Mouse (Mus musculus) heart, embryonic 13.5 days (tissue): ENCODE results near the gene 0610040J01Rik. TPM values are rescaled to one million over a fixed set of nuclear protein-coding genes. Genes with fewer than 3 reads are reported as not detected.

Source experiments
- ATAC-seq: fragments of 200-750 bp; cut with Nextera tagmentation; 2 replicates; pipeline ENCODE4 v1.8.0; 2017; ENCODE audit warnings: moderate TSS enrichment; ENCODE audit not compliant: insufficient number of reproducible peaks, low FRiP score, low TSS enrichment; ENCODE audit errors: extremely low read depth
- H3K27ac ChIP-seq: fragments of 300-500 bp; sonication (generic); replicated peaks from 2 replicates; pipeline ENCODE4 v1.5.1; 2015; ENCODE audit warnings: moderate library complexity, mild to moderate bottlenecking, inconsistent platforms
- H3K27me3 ChIP-seq: fragments of 300-500 bp; sonication (generic); replicated peaks from 2 replicates; pipeline ENCODE4 v1.6.1; 2015; ENCODE audit warnings: mild to moderate bottlenecking, inconsistent platforms
- H3K36me3 ChIP-seq: fragments of 300-500 bp; sonication (generic); 2 replicates; pipeline ENCODE4 v1.6.1; 2015; ENCODE audit warnings: mild to moderate bottlenecking, inconsistent platforms
- H3K4me1 ChIP-seq: fragments of 300-500 bp; sonication (generic); 2 replicates; pipeline ENCODE4 v1.6.1; 2015; ENCODE audit warnings: inconsistent platforms
- H3K4me2 ChIP-seq: fragments of 300-500 bp; sonication (generic); 2 replicates; pipeline ENCODE4 v1.6.1; 2015; ENCODE audit warnings: inconsistent platforms, mild to moderate bottlenecking, moderate library complexity
- H3K4me3 ChIP-seq: fragments of 300-500 bp; sonication (generic); 2 replicates; pipeline ENCODE4 v1.5.1; 2015; ENCODE audit warnings: moderate library complexity, mild to moderate bottlenecking, inconsistent platforms
- H3K9ac ChIP-seq: fragments of 300-500 bp; sonication (generic); 2 replicates; pipeline ENCODE4 v1.6.1; 2015; ENCODE audit warnings: inconsistent platforms, mild to moderate bottlenecking, moderate library complexity
- H3K9me3 ChIP-seq: fragments of 300-500 bp; sonication (generic); 2 replicates; pipeline ENCODE4 v1.6.1; 2016; ENCODE audit warnings: inconsistent platforms
- WGBS: fragments of 180-500 bp; shearing (Covaris S2); methylation state at CpG from one replicate; pipeline ENCODE4 v1.1.7; 2015; ENCODE audit warnings: mixed read lengths; 5-methylcytosine and 5-hydroxymethylcytosine counted together
- polyA plus RNA-seq: library from polyadenylated mRNA; unstranded; fragments of >200 nt; fragmentation: Nextera tagmentation; extraction: Ambion mirVana; gene quantifications from 2 replicates; pipeline ENCODE4 v1.2.1, GENCODE M21; 2015

Gene 0610040J01Rik
- polyA plus RNA-seq, 1 experiment from 2014 or later: 2.3 TPM

- peak overlapping the region; percentile 25; the same call in 1 of the 2 replicates for H3K4me2 ChIP-seq
- H3K4me1 ChIP-seq: peaks cover 11% of the 10 kb centered on the region; the same call in 1 of the 2 replicates
- no peaks in the 10 kb centered on the region for H3K9me3 ChIP-seq
- ATAC-seq: no peak
- no peaks in the 10 kb centered on the region for H3K36me3 ChIP-seq
- H3K9ac ChIP-seq: no peak overlapping the region
- H3K27ac ChIP-seq: no peak overlapping the region
- H3K4me3 ChIP-seq: no peak overlapping the region
- WGBS: 37% methylated on average over 13 of the region's 13 CpGs
- peaks cover 54% of the 10 kb centered on the region for H3K27me3 ChIP-seq
Measured at GRCm38 (mm10) chr5:63906149-63907093, 94.3 kb downstream of the 0610040J01Rik start.

GRCm38 (mm10) chr5:63907513-63907912, 95.3 kb downstream of the 0610040J01Rik start:
- Histone ChIP-seq H3K9ac (no peak overlapping the region), H3K27me3 (peaks cover 56% of the 10 kb centered on the region), H3K4me1 (peaks cover 11% of the 10 kb centered on the region; the same call in 1 of the 2 replicates), H3K4me2 (no peak overlapping the region), H3K4me3 (no peak overlapping the region), H3K36me3 (no peaks in the 10 kb centered on the region), H3K27ac (no peak overlapping the region), H3K9me3 (no peaks in the 10 kb centered on the region)
- WGBS: 45% methylated on average over 4 of the region's 4 CpGs
- ATAC-seq: no peak

GRCm38 (mm10) chr5:63910171-63910960, 98.2 kb downstream of the 0610040J01Rik start:
- Histone ChIP-seq H3K9ac (no peak overlapping the region), H3K9me3 (no peaks in the 10 kb centered on the region), H3K27ac (no peak overlapping the region), H3K4me3 (no peak overlapping the region), H3K27me3 (peaks cover 45% of the 10 kb centered on the region), H3K4me1 (peaks cover 7% of the 10 kb centered on the region; the same call in 1 of the 2 replicates), H3K36me3 (no peaks in the 10 kb centered on the region), H3K4me2 (no peak overlapping the region)
- ATAC-seq: no peak
- 78% methylated on average over 10 of the region's 10 CpGs for WGBS

GRCm38 (mm10) chr5:63914896-63915295, 102.7 kb downstream of the 0610040J01Rik start:
- Histone ChIP-seq H3K27me3 (peaks cover 10% of the 10 kb centered on the region; the same call in 1 of the 2 replicates), H3K4me3 (no peak overlapping the region), H3K9me3 (no peaks in the 10 kb centered on the region), H3K4me1 (peaks cover 7% of the 10 kb centered on the region), H3K36me3 (no peaks in the 10 kb centered on the region), H3K27ac (no peak overlapping the region), H3K9ac (no peak overlapping the region), H3K4me2 (no peak overlapping the region)
- 42% methylated on average over 1 of the region's 1 CpGs for WGBS
- no peak for ATAC-seq

- Histone ChIP-seq H3K4me3 (no peak overlapping the region), H3K27ac (no peak overlapping the region), H3K36me3 (no peaks in the 10 kb centered on the region), H3K27me3 (peaks cover 10% of the 10 kb centered on the region; the same call in 1 of the 2 replicates), H3K9ac (no peak overlapping the region), H3K4me2 (no peak overlapping the region), H3K9me3 (no peaks in the 10 kb centered on the region), H3K4me1 (peaks cover 10% of the 10 kb centered on the region)
- 84% methylated on average over 10 of the region's 10 CpGs for WGBS
- no peak for ATAC-seq
Measured at GRCm38 (mm10) chr5:63916457-63917139, 104.4 kb downstream of the 0610040J01Rik start.

GRCm38 (mm10) chr5:63918201-63918600, 106.0 kb downstream of the 0610040J01Rik start:
- H3K9ac ChIP-seq: no peak overlapping the region
- H3K4me3 ChIP-seq: no peak overlapping the region
- no peaks in the 10 kb centered on the region for H3K9me3 ChIP-seq
- 0 out of 2 replicates have a peak, but pooled peaks cover 3% of the 10 kb centered on the region for H3K36me3 ChIP-seq
- WGBS: 50% methylated on average over 4 of the region's 4 CpGs
- no peak for ATAC-seq
- H3K4me2 ChIP-seq: no peak overlapping the region
- H3K27me3 ChIP-seq: peaks cover 5% of the 10 kb centered on the region; the same call in 1 of the 2 replicates
- H3K27ac ChIP-seq: no peak overlapping the region
- H3K4me1 ChIP-seq: peaks cover 10% of the 10 kb centered on the region

- H3K27me3 ChIP-seq: no peaks in the 10 kb centered on the region
- no peak for ATAC-seq
- H3K9ac ChIP-seq: no peak overlapping the region
- 71% methylated on average over 13 of the region's 13 CpGs for WGBS
- no peak overlapping the region for H3K4me3 ChIP-seq
- H3K9me3 ChIP-seq: peaks cover 7% of the 10 kb centered on the region
- H3K4me1 ChIP-seq: peaks cover 4% of the 10 kb centered on the region; the same call in 1 of the 2 replicates
- H3K27ac ChIP-seq: 0 out of 2 replicates have a peak overlapping the region, but pooled peaks have one; percentile 39
- peaks cover 26% of the 10 kb centered on the region for H3K36me3 ChIP-seq
- no peak overlapping the region for H3K4me2 ChIP-seq
Measured at GRCm38 (mm10) chr5:63923305-63924025, 111.3 kb downstream of the 0610040J01Rik start.

- Histone ChIP-seq H3K36me3 (peaks cover 41% of the 10 kb centered on the region), H3K4me3 (no peak overlapping the region), H3K27me3 (no peaks in the 10 kb centered on the region), H3K9ac (no peak overlapping the region), H3K4me1 (0 out of 2 replicates have a peak, but pooled peaks cover 3% of the 10 kb centered on the region), H3K27ac (0 out of 2 replicates have a peak overlapping the region, but pooled peaks have one; percentile 18), H3K4me2 (no peak overlapping the region), H3K9me3 (peaks cover 7% of the 10 kb centered on the region)
- 79% methylated on average over 14 of the region's 14 CpGs for WGBS
- ATAC-seq: no peak
Measured at GRCm38 (mm10) chr5:63925035-63925628, 113.0 kb downstream of the 0610040J01Rik start.

GRCm38 (mm10) chr5:63930824-63931358, 118.7 kb downstream of the 0610040J01Rik start:
- Histone ChIP-seq H3K27ac (no peak overlapping the region), H3K9ac (no peak overlapping the region), H3K4me1 (peaks cover 10% of the 10 kb centered on the region), H3K4me2 (no peak overlapping the region), H3K9me3 (peaks cover 7% of the 10 kb centered on the region), H3K27me3 (no peaks in the 10 kb centered on the region; the same call in 1 of the 2 replicates), H3K4me3 (no peak overlapping the region), H3K36me3 (peaks cover 42% of the 10 kb centered on the region)
- WGBS: 58% methylated on average over 4 of the region's 4 CpGs
- ATAC-seq: no peak

- WGBS: 30% methylated on average over 10 of the region's 10 CpGs
- Histone ChIP-seq H3K4me1 (peaks cover 10% of the 10 kb centered on the region), H3K4me3 (no peak overlapping the region), H3K9me3 (no peaks in the 10 kb centered on the region), H3K27ac (no peak overlapping the region), H3K27me3 (no peaks in the 10 kb centered on the region; the same call in 1 of the 2 replicates), H3K36me3 (peaks cover 25% of the 10 kb centered on the region), H3K4me2 (0 out of 2 replicates have a peak overlapping the region, but pooled peaks have one; percentile 6), H3K9ac (no peak overlapping the region)
- ATAC-seq: no peak
Measured at GRCm38 (mm10) chr5:63932829-63933228, 120.7 kb downstream of the 0610040J01Rik start.
